Mouse (Mus musculus) liver, embryonic 14.5 days (tissue): ENCODE results near the gene Eif2b4.

ENCODE experiments used
- CTCF ChIP-seq: IDR thresholded peaks from 2 replicates; pipeline ENCODE4 v1.5.1; 2016; ENCODE audit warnings: antibody characterized with exemption, low read depth, control low read depth
- EP300 ChIP-seq: IDR thresholded peaks from 2 replicates; pipeline ENCODE4 v1.6.1; 2016; ENCODE audit warnings: antibody characterized with exemption, low read depth

DNA sequence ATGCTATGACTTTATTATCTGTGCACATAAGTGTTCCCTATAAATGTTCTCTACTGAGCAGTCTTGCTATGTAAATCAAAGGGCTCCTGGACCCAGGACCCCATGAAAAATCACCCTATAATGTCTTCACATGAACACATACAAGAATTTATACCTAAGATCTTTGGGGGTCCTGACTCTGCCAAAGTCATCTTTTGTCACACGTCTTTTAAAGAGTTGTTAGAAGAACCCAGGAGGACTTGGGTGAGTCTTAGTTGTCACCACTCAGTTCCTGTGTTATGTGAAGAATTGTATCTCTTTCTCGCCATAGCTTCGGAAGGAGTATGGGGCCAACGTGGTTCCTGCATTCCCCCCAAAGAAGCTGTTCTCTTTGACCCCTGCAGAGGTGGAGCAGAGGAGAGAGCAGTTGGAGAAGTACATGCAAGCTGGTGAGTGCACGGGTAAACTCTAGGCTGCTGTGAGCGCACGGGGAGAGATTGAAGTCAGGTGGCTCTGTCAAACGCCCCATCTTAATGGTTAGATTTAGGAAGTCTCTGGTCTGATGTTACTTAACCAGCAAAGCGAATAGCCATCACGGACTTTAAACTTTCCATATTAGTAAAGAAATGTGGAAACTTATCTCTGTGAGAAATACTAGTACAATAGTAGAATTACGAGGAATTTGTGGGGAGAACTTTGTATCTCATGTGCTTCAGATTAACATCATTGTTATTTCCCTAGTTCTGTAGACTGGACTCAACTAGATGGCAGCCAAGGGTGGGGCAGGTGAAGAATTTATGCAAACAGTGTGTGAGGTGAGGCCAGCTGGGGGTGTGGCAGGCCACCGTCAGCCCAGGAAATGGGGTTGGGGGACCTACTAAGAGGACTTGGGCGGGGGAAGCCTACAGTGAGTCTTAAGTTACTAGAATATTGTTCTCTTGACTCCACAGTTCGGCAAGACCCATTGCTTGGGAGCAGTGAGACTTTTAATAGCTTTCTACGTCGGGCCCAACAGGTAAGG is 1.6 kb upstream of the Eif2b4 start:
- TF ChIP-seq CTCF (no peak), EP300 (no peak)
